Mouse (Mus musculus) c-Kit-negative CD71-positive TER-119-positive erythroid progenitor cells, embryonic 14.5 days (primary cell): ENCODE measurements around the gene Kcnab1.
"Not testable (repeated sequence)": the region's sequence is repeated elsewhere in the genome, so short reads cannot be mapped to it uniquely, and the experiment has no call there.

Source experiments
- DNase-seq: peaks from one replicate; pipeline ENCODE4 v3.0.0-alpha.2; 2013; ENCODE audit warnings: low read depth, low spot score

Kcnab1 gene

GRCm38 (mm10) chr3:65365921-65366710 is 256.9 kb downstream of the Kcnab1 start:
- no peak for DNase-seq

GRCm38 (mm10) chr3:65367944-65368343 is 258.8 kb downstream of the Kcnab1 start:
- DNase-seq: no peak

- no peak for DNase-seq
These were observed 263.4 kb downstream of the Kcnab1 start for GRCm38 (mm10) chr3:65372552-65372951.

- DNase-seq: no peak
These were observed 264.5 kb downstream of the Kcnab1 start for GRCm38 (mm10) chr3:65373594-65374182.

- DNase-seq: no peak
These were observed 265.5 kb downstream of the Kcnab1 start for GRCm38 (mm10) chr3:65374729-65375128.

- no peak for DNase-seq
These were observed 269.5 kb downstream of the Kcnab1 start for GRCm38 (mm10) chr3:65378724-65379123.

GRCm38 (mm10) chr3:65379884-65380539 is 270.8 kb downstream of the Kcnab1 start:
- DNase-seq: no peak

- DNase-seq: no peak
These were observed 271.9 kb downstream of the Kcnab1 start for GRCm38 (mm10) chr3:65381094-65381493.

GRCm38 (mm10) chr3:65384431-65384830 is 275.2 kb downstream of the Kcnab1 start:
- DNase-seq: no peak

- DNase-seq: no peak
These were observed 276.6 kb downstream of the Kcnab1 start for GRCm38 (mm10) chr3:65385771-65386170.

GRCm38 (mm10) chr3:65391222-65391783 is 282.1 kb downstream of the Kcnab1 start:
- peak; percentile 1 for DNase-seq

- peak; percentile 22 for DNase-seq
These were observed 282.7 kb downstream of the Kcnab1 start for GRCm38 (mm10) chr3:65391784-65392420.

GRCm38 (mm10) chr3:65392421-65392817 is 283.2 kb downstream of the Kcnab1 start, which contains the start of gene Ssr3:
Gene Ssr3, minus strand, starts transcription at chr3:65392623.
- DNase-seq: peak; percentile 90

GRCm38 (mm10) chr3:65395111-65395510 is 285.9 kb downstream of the Kcnab1 start:
- not testable (repeated sequence) for DNase-seq

- no peak for DNase-seq
These were observed 287.8 kb downstream of the Kcnab1 start for GRCm38 (mm10) chr3:65396835-65397504.

GRCm38 (mm10) chr3:65397566-65397965 is 288.4 kb downstream of the Kcnab1 start:
- DNase-seq: no peak

GRCm38 (mm10) chr3:65405781-65406180 is 296.6 kb downstream of the Kcnab1 start:
- DNase-seq: no peak

GRCm38 (mm10) chr3:65407891-65408290 is 298.7 kb downstream of the Kcnab1 start:
- DNase-seq: no peak

GRCm38 (mm10) chr3:65416571-65416970 is 307.4 kb downstream of the Kcnab1 start:
- no peak for DNase-seq

- no peak for DNase-seq
These were observed 308.9 kb downstream of the Kcnab1 start for GRCm38 (mm10) chr3:65417913-65418594.

GRCm38 (mm10) chr3:65419706-65420105 is 310.5 kb downstream of the Kcnab1 start:
- DNase-seq: no peak
